Mouse (Mus musculus): ENCODE results near the gene Slc26a5. TPM values are rescaled to one million over a fixed set of nuclear protein-coding genes. Genes with fewer than 3 reads are reported as not detected.

Gene Slc26a5
- polyA plus RNA-seq, 1 experiment: not detected

- no peak for TF ChIP-seq POLR2A (IDR thresholded peaks at IDR 0.05; ENCODE audit: borderline replicate concordance, low read depth, low read length)
- TF ChIP-seq CTCF (IDR thresholded peaks at IDR 0.05; ENCODE audit: low read depth, low read length): no peak
- peak overlapping the region; percentile 90 for H3K4me3 ChIP-seq (ENCODE audit: insufficient read depth, low read length)
- H3K4me1 ChIP-seq (ENCODE audit: control insufficient read depth, insufficient read depth, low read length): peaks cover 16% of the 10 kb centered on the region
- peak overlapping the region; percentile 80 for H3K27ac ChIP-seq (ENCODE audit: insufficient read depth, low read depth, low read length)
Observed at GRCm38 (mm10) chr5:21786258-21787185, 78.9 kb downstream of the Slc26a5 start.

- Histone ChIP-seq H3K4me1 (ENCODE audit: control insufficient read depth, insufficient read depth, low read length) (peaks cover 16% of the 10 kb centered on the region), H3K27ac (ENCODE audit: insufficient read depth, low read depth, low read length) (0 out of 2 replicates have a peak overlapping the region, but pooled peaks have one; percentile 73), H3K4me3 (ENCODE audit: insufficient read depth, low read length) (no peak overlapping the region)
- TF ChIP-seq CTCF (IDR thresholded peaks at IDR 0.05; ENCODE audit: low read depth, low read length) (no peak), POLR2A (IDR thresholded peaks at IDR 0.05; ENCODE audit: borderline replicate concordance, low read depth, low read length) (no peak)
Observed at GRCm38 (mm10) chr5:21785776-21786175, 79.6 kb downstream of the Slc26a5 start.

GRCm38 (mm10) chr5:21785053-21785452, 80.4 kb downstream of the Slc26a5 start, which contains the start of the genes Dnajc2 and Psmc2:
Gene Dnajc2, minus strand, starts transcription at chr5:21785251.
Gene Psmc2, plus strand, starts transcription at chr5:21785283.
- H3K27ac ChIP-seq (ENCODE audit: insufficient read depth, low read depth, low read length): peak within 1 kb of the TSS; percentile 73
- no peak for TF ChIP-seq CTCF (IDR thresholded peaks at IDR 0.05; ENCODE audit: low read depth, low read length)
- TF ChIP-seq POLR2A (IDR thresholded peaks at IDR 0.05; ENCODE audit: borderline replicate concordance, low read depth, low read length): no peak
- H3K4me3 ChIP-seq (ENCODE audit: insufficient read depth, low read length): peak within 1 kb of the TSS; percentile 90
- H3K4me1 ChIP-seq (ENCODE audit: control insufficient read depth, insufficient read depth, low read length): peaks cover 16% of the 10 kb centered on the region

- peak overlapping the region; percentile 85 for H3K4me3 ChIP-seq (ENCODE audit: insufficient read depth, low read length)
- H3K27ac ChIP-seq (ENCODE audit: insufficient read depth, low read depth, low read length): peak overlapping the region; percentile 37
- H3K4me1 ChIP-seq (ENCODE audit: control insufficient read depth, insufficient read depth, low read length): peaks cover 16% of the 10 kb centered on the region
- no peak for TF ChIP-seq CTCF (IDR thresholded peaks at IDR 0.05; ENCODE audit: low read depth, low read length)
- no peak for TF ChIP-seq POLR2A (IDR thresholded peaks at IDR 0.05; ENCODE audit: borderline replicate concordance, low read depth, low read length)
Observed at GRCm38 (mm10) chr5:21784161-21785052, 81.0 kb downstream of the Slc26a5 start.

GRCm38 (mm10) chr5:21776491-21776890, 88.9 kb downstream of the Slc26a5 start:
- Histone ChIP-seq H3K4me1 (ENCODE audit: control insufficient read depth, insufficient read depth, low read length) (no peaks in the 10 kb centered on the region), H3K27ac (ENCODE audit: insufficient read depth, low read depth, low read length) (no peak overlapping the region), H3K4me3 (ENCODE audit: insufficient read depth, low read length) (no peak overlapping the region)
- no peak for TF ChIP-seq CTCF (IDR thresholded peaks at IDR 0.05; ENCODE audit: low read depth, low read length)
- no peak for TF ChIP-seq POLR2A (IDR thresholded peaks at IDR 0.05; ENCODE audit: borderline replicate concordance, low read depth, low read length)

GRCm38 (mm10) chr5:21769841-21770240, 95.6 kb downstream of the Slc26a5 start:
- TF ChIP-seq CTCF (IDR thresholded peaks at IDR 0.05; ENCODE audit: low read depth, low read length) (no peak), POLR2A (IDR thresholded peaks at IDR 0.05; ENCODE audit: borderline replicate concordance, low read depth, low read length) (no peak)
- peaks cover 12% of the 10 kb centered on the region for H3K4me1 ChIP-seq (ENCODE audit: control insufficient read depth, insufficient read depth, low read length)
- H3K4me3 ChIP-seq (ENCODE audit: insufficient read depth, low read length): no peak overlapping the region
- H3K27ac ChIP-seq (ENCODE audit: insufficient read depth, low read depth, low read length): no peak overlapping the region

- no peak for TF ChIP-seq POLR2A (IDR thresholded peaks at IDR 0.05; ENCODE audit: borderline replicate concordance, low read depth, low read length)
- no peak for TF ChIP-seq CTCF (IDR thresholded peaks at IDR 0.05; ENCODE audit: low read depth, low read length)
- Histone ChIP-seq H3K27ac (ENCODE audit: insufficient read depth, low read depth, low read length) (peak overlapping the region; percentile 82), H3K4me3 (ENCODE audit: insufficient read depth, low read length) (no peak overlapping the region), H3K4me1 (ENCODE audit: control insufficient read depth, insufficient read depth, low read length) (peaks cover 12% of the 10 kb centered on the region)
Observed at GRCm38 (mm10) chr5:21768506-21768905, 96.9 kb downstream of the Slc26a5 start.

Other genes starting within 250 kb of the Slc26a5 start
- gene Fbxl13, start 220.0 kb downstream of the Slc26a5 start, polyA plus RNA-seq (2012; ENCODE audit: insufficient read depth, insufficient read length, missing spikeins): not detected in 2 replicates
- gene Armc10, start 219.8 kb downstream of the Slc26a5 start, polyA plus RNA-seq (2012; ENCODE audit: insufficient read depth, insufficient read length, missing spikeins): 31.0 and 33.2 TPM in 2 replicates
- gene Napepld, start 164.2 kb downstream of the Slc26a5 start, polyA plus RNA-seq (2012; ENCODE audit: insufficient read depth, insufficient read length, missing spikeins): 1.8 and 2.1 TPM in 2 replicates
- gene Pmpcb, start 128.5 kb downstream of the Slc26a5 start, polyA plus RNA-seq (2012; ENCODE audit: insufficient read depth, insufficient read length, missing spikeins): 63.2 and 66.2 TPM in 2 replicates
- 34.0 and 34.2 TPM in 2 replicates for gene Dnajc2, start 80.4 kb downstream of the Slc26a5 start, polyA plus RNA-seq (2012; ENCODE audit: insufficient read depth, insufficient read length, missing spikeins)
- 72.8 and 76.1 TPM in 2 replicates for gene Psmc2, start 80.3 kb downstream of the Slc26a5 start, polyA plus RNA-seq (2012; ENCODE audit: insufficient read depth, insufficient read length, missing spikeins)